Comparison of ENCODE assay signal across 8 mouse cellular contexts in the genomic region with DNA sequence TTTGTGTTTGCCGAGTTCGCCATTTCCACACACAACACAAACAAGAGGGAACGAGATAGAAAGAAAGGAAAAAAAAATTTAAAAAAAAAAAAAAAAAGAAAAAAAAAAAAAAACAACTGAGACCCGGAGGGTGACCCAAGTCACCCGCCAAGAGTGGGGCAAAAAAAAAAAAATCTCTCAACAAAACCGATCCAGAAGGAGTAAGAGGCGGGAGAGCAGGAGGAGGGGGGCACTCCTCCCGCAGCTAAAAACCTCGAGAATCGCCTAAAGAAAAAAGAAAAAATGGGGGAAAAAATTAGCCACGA. TPM values are rescaled to one million over a fixed set of nuclear protein-coding genes. Genes with fewer than 3 reads are reported as not detected.
DNase-seq lines count a peak whose midpoint lies in the region; ATAC-seq and TF ChIP-seq lines count a peak whose summit lies in the region.

No protein-coding gene starts in this region.

- intact Hi-C loops in heart, adult 2 months (cut with DNase I), result loop anchor here (5.0 kb wide), 1 partner anchor 258 kb away; the partner anchor contains the start of gene Sel1l
- intact Hi-C loops in heart, postnatal 36 days (cut with DNase I), result loop anchor here (10.0 kb wide), 1 partner anchor 205 kb away; the partner anchor contains the start of genes Cep128 and Tshr

- peak overlapping the region; percentile 83 for H3K4me3 ChIP-seq in heart, adult 2 months
- H3K4me3 ChIP-seq in C2C12 (ENCODE audit: insufficient read depth, poor library complexity, severe bottlenecking), result peak overlapping the region; percentile 55
- peak overlapping the region; percentile 95 for H3K4me3 ChIP-seq in forebrain, embryonic 12.5 days (replicated peaks)
- H3K4me3 ChIP-seq in liver, embryonic 13.5 days (replicated peaks), result peak overlapping the region; percentile 95

- no peaks in the 10 kb centered on the region for H3K9me3 ChIP-seq in forebrain, embryonic 12.5 days
- no peaks in the 10 kb centered on the region for H3K9me3 ChIP-seq in liver, embryonic 13.5 days (replicated peaks)

- H3K4me1 ChIP-seq in heart, adult 2 months (ENCODE audit: control insufficient read depth, insufficient read depth, low read length), result peaks cover 4% of the 10 kb centered on the region
- peaks cover 19% of the 10 kb centered on the region for H3K4me1 ChIP-seq in forebrain, embryonic 12.5 days
- H3K4me1 ChIP-seq in liver, embryonic 13.5 days (replicated peaks), result peaks cover 26% of the 10 kb centered on the region

- TF ChIP-seq POLR2A in heart, adult 2 months (IDR thresholded peaks at IDR 0.05; ENCODE audit: insufficient read depth, low read depth, low read length), result no peak

- peak overlapping the region; percentile 98 for H3K9ac ChIP-seq in heart, adult 2 months (ENCODE audit: low read depth, low read length)
- H3K9ac ChIP-seq in forebrain, embryonic 12.5 days, result peak overlapping the region; percentile 100
- H3K9ac ChIP-seq in liver, embryonic 13.5 days, result peak overlapping the region; percentile 100

- WGBS in heart, adult 2 months, result under 1% methylated on average over 11 of the region's 11 CpGs
- WGBS in forebrain, embryonic 12.5 days, result 0% methylated on average over 9 of the region's 11 CpGs
- WGBS in liver, embryonic 13.5 days (ENCODE audit: insufficient replicate concordance), result 0% methylated on average over 11 of the region's 11 CpGs

- TF ChIP-seq CTCF in heart, adult 2 months (IDR thresholded peaks at IDR 0.05), result no peak
- no peak for TF ChIP-seq CTCF in C2C12 (IDR thresholded peaks at IDR 0.05; ENCODE audit: control insufficient read depth, insufficient read depth, insufficient read length)

- no peaks in the 10 kb centered on the region for H3K27me3 ChIP-seq in heart, adult 2 months (ENCODE audit: control insufficient read depth, insufficient read depth, low read length)
- no peaks in the 10 kb centered on the region for H3K27me3 ChIP-seq in C2C12 (ENCODE audit: control insufficient read depth, insufficient read depth, insufficient read length)
- H3K27me3 ChIP-seq in forebrain, embryonic 12.5 days, result no peaks in the 10 kb centered on the region
- H3K27me3 ChIP-seq in liver, embryonic 13.5 days, result no peaks in the 10 kb centered on the region

- peak overlapping the region; percentile 96 for H3ac ChIP-seq in C2C12 (ENCODE audit: control insufficient read depth, insufficient read length, low read depth)

- no peak for TF ChIP-seq EP300 in heart, adult 2 months (IDR thresholded peaks at IDR 0.05; ENCODE audit: insufficient read depth, low read depth, low read length)

- H3K79me3 ChIP-seq in C2C12 (ENCODE audit: low read depth), result peaks cover 23% of the 10 kb centered on the region

- no peaks in the 10 kb centered on the region for H3K79me2 ChIP-seq in heart, adult 2 months (replicated peaks; ENCODE audit: control insufficient read depth, insufficient read depth, low read length)
- H3K79me2 ChIP-seq in C2C12 (ENCODE audit: control insufficient read depth, insufficient read depth), result peaks cover 50% of the 10 kb centered on the region

- no peak for DNase-seq in heart, adult 2 months
- no peak for DNase-seq in heart, postnatal 36 days
- DNase-seq in liver, embryonic 13.5 days, result no peak
- no peak for DNase-seq in gastrocnemius, postnatal 25 days
- no peak for DNase-seq in right cerebral cortex, postnatal 36 days (ENCODE audit: low spot score in 2 of 2)
- DNase-seq in testis, postnatal 10 days (ENCODE audit: low spot score), result no peak

- no peak for ATAC-seq in forebrain, embryonic 12.5 days (ENCODE audit: low FRiP score)
- no peak for ATAC-seq in liver, embryonic 13.5 days (ENCODE audit: low read depth)

- peak overlapping the region; percentile 61 for H3K4me2 ChIP-seq in forebrain, embryonic 12.5 days
- peak overlapping the region; percentile 72 for H3K4me2 ChIP-seq in liver, embryonic 13.5 days

- peaks cover 8% of the 10 kb centered on the region for H3K36me3 ChIP-seq in heart, adult 2 months (ENCODE audit: control insufficient read depth, insufficient read depth, low read length)
- H3K36me3 ChIP-seq in C2C12 (ENCODE audit: control insufficient read depth, insufficient read depth), result peaks cover 7% of the 10 kb centered on the region
- peaks cover 14% of the 10 kb centered on the region for H3K36me3 ChIP-seq in forebrain, embryonic 12.5 days (replicated peaks)
- H3K36me3 ChIP-seq in liver, embryonic 13.5 days, result peaks cover 16% of the 10 kb centered on the region

- H3K27ac ChIP-seq in heart, adult 2 months, result peak overlapping the region; percentile 98
- H3K27ac ChIP-seq in forebrain, embryonic 12.5 days, result peak overlapping the region; percentile 100
- peak overlapping the region; percentile 100 for H3K27ac ChIP-seq in liver, embryonic 13.5 days

TF ChIP-seq in C2C12, 6 proteins besides CTCF, POLR2A, EP300 and RAD21:
- no peak for TF ChIP-seq CEBPB (IDR thresholded peaks at IDR 0.05; ENCODE audit: low read depth)
- TF ChIP-seq MAX (IDR thresholded peaks at IDR 0.05), result no peak
- no peak for TF ChIP-seq MYOG (IDR thresholded peaks at IDR 0.05; ENCODE audit: control insufficient read depth, extremely low read depth, insufficient read length)
- no peak for TF ChIP-seq MYOD1 (IDR thresholded peaks at IDR 0.05; ENCODE audit: control insufficient read depth, insufficient read length, low read depth)
- no peak for TF ChIP-seq USF1 (IDR thresholded peaks at IDR 0.05; ENCODE audit: low read depth)
- TF ChIP-seq FOSL1 (IDR thresholded peaks at IDR 0.05; ENCODE audit: insufficient read depth, low read length, poor library complexity, severe bottlenecking), result no peak

RNA-seq across cellular contexts. Expression of gene Gtf2a1, which starts 0.8 kb away (rescaled TPM):
- 10 to 100 TPM; 25.3 to 28.3 TPM for total RNA-seq in heart, adult 2 months (2021)
- polyA plus RNA-seq in heart, adult 2 months (2012; rRNA removed), result 9.1 and 12.3 TPM in 2 replicates
- 10 to 100 TPM; 26.9 to 32.8 TPM for total RNA-seq in heart, postnatal 36 days (2021)
- polyA plus RNA-seq in C2C12 (2012; fragmentation: generic; extraction: Trizol), result 5.1 TPM
- polyA plus RNA-seq in forebrain, embryonic 12.5 days (2016; fragmentation: Nextera tagmentation; extraction: Ambion mirVana), result 63.6 and 69.4 TPM in 2 replicates
- polyA plus RNA-seq in liver, embryonic 13.5 days (2015; fragmentation: Nextera tagmentation; extraction: Ambion mirVana), result 21.7 and 26.0 TPM in 2 replicates
- 10 to 100 TPM; 19.4 to 22.7 TPM for total RNA-seq in gastrocnemius, postnatal 25 days (2021)
